Mouse (Mus musculus) ES-E14 (cell line): ENCODE data around the gene Lin7c. TPM values are rescaled to one million over a fixed set of nuclear protein-coding genes. Genes with fewer than 3 reads are reported as not detected.

Experiments used
- DNase-seq: peaks from one replicate; pipeline ENCODE4 v3.0.0-alpha.2; 2013; ENCODE audit warnings: low read depth, low spot score
- H3K27ac ChIP-seq: 2 replicates; pipeline ENCODE4 v1.5.1; 2012; ENCODE audit warnings: low read depth, mild to moderate bottlenecking, low read length, moderate library complexity, mixed read lengths; ENCODE audit not compliant: poor library complexity, insufficient read depth, severe bottlenecking
- H3K36me3 ChIP-seq: 2 replicates; pipeline ENCODE4 v1.6.1; 2012; ENCODE audit warnings: mild to moderate bottlenecking, low read length, moderate library complexity, mixed read lengths; ENCODE audit not compliant: control insufficient read depth, poor library complexity, insufficient read depth, severe bottlenecking
- H3K4me1 ChIP-seq, 2 experiments: fragments of 150-350 bp in 1 of 2; sonication (generic) in 1 of 2; 2 replicates each; pipeline ENCODE4 v1.6.1; 2012; ENCODE audit warnings: low read length in 2 of 2, mild to moderate bottlenecking in 1 of 2, mixed read lengths in 1 of 2; ENCODE audit not compliant: control insufficient read depth in 2 of 2, insufficient read depth in 2 of 2, poor library complexity in 1 of 2
- H3K4me3 ChIP-seq, 2 experiments: fragments of 150-350 bp in 1 of 2; sonication (generic) in 1 of 2; 2 replicates each; pipeline ENCODE4 v1.5.1; 2012; ENCODE audit warnings: low read length in 2 of 2, low read depth in 1 of 2, mild to moderate bottlenecking in 1 of 2, mixed read lengths in 1 of 2; ENCODE audit not compliant: insufficient read depth in 1 of 2, poor library complexity in 1 of 2, severe bottlenecking in 1 of 2
- H3K9ac ChIP-seq: 2 replicates; pipeline ENCODE4 v1.6.1; 2012; ENCODE audit warnings: low read depth, mild to moderate bottlenecking, low read length, mixed read lengths; ENCODE audit not compliant: poor library complexity, insufficient read depth, severe bottlenecking
- H3K9me3 ChIP-seq: fragments of 150-350 bp; sonication (generic); 2 replicates; pipeline ENCODE4 v1.6.1; 2012; ENCODE audit warnings: low read depth, mild to moderate bottlenecking, low read length; ENCODE audit not compliant: control insufficient read depth, insufficient read depth
- CHD2 ChIP-seq: IDR thresholded peaks from 2 replicates; pipeline ENCODE4 v1.6.1; 2014; ENCODE audit warnings: mild to moderate bottlenecking, low read depth, low read length, inconsistent platforms
- HCFC1 ChIP-seq: IDR thresholded peaks from 2 replicates; pipeline ENCODE4 v1.6.1; 2012; ENCODE audit warnings: low read length, inconsistent platforms, borderline replicate concordance; ENCODE audit not compliant: insufficient read depth
- MAFK ChIP-seq: IDR thresholded peaks from 2 replicates; pipeline ENCODE4 v1.6.1; 2014; ENCODE audit warnings: mild to moderate bottlenecking, low read depth, low read length, inconsistent platforms; ENCODE audit not compliant: insufficient read depth
- ZC3H11A ChIP-seq: IDR thresholded peaks from 2 replicates; pipeline ENCODE4 v1.6.1; 2012; ENCODE audit warnings: low read depth, mild to moderate bottlenecking, inconsistent platforms, low read length, borderline replicate concordance
- ZNF384 ChIP-seq: IDR thresholded peaks from 2 replicates; pipeline ENCODE4 v1.6.1; 2012; ENCODE audit warnings: low read depth, low read length, inconsistent platforms
- in situ Hi-C, 2 experiments: fragments of 600-800 bp; cut with MboI; formaldehyde crosslinking; loops; one replicate each; pipeline ENCODE4 v1.15.1; 2025; ENCODE audit warnings: low sequenced_read_pairs in 2 of 2, inconsistent platforms in 1 of 2; ENCODE audit not compliant: unreplicated experiment in 2 of 2
- total RNA-seq: library from RNA; depleted of rRNA; stranded (reverse); fragments of 300-350 nt; gene quantifications from 2 replicates; pipeline ENCODE4 v1.2.3, GENCODE M21; 2012

The Lin7c gene
- total RNA-seq, 1 experiment = 71.8 TPM

GRCm38 (mm10) chr2:109922306-109922705, 31.7 kb downstream of the Lin7c start:
- peaks cover 2 to 15% of the 10 kb centered on the region in 2 experiments; a peak in 3 of 4 replicates for H3K4me1 ChIP-seq
- no peak overlapping the region for H3K4me3 ChIP-seq
- no peak overlapping the region for H3K9ac ChIP-seq
- no peak overlapping the region for H3K27ac ChIP-seq
- peaks cover 9% of the 10 kb centered on the region for H3K36me3 ChIP-seq
- TF ChIP-seq ZC3H11A (no peak), ZNF384 (no peak), MAFK (no peak), HCFC1 (no peak), CHD2 (no peak)
- H3K9me3 ChIP-seq = no peaks in the 10 kb centered on the region
- in situ Hi-C loops = no loop called here
- no peak for DNase-seq

DNA sequence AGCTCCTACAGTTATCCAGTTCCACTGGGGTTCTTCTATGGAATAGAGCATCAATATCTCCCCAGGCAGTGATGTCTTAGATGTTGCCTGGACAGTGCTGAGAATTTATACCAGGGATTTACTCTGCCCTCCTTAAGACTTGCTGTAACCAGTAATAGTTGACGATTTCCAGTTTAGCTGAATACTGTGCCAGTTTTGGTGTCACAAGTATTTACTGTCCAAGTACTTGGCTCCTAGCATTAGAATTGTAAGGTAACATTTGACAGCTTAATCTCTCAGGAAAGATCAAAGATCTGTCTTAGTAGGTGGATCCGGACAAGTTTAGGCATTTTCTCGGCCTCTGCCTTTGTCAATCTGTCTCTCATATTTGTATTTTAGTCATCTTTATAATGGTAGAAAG, 32.4 kb downstream of the Lin7c start:
- DNase-seq = no peak
- Histone ChIP-seq H3K27ac (no peak overlapping the region), H3K4me1 (peaks cover 2 to 15% of the 10 kb centered on the region in 2 experiments; a peak in 3 of 4 replicates), H3K4me3 (no peak overlapping the region), H3K9ac (no peak overlapping the region), H3K9me3 (no peaks in the 10 kb centered on the region), H3K36me3 (peaks cover 11% of the 10 kb centered on the region)
- no peak for TF ChIP-seq CHD2
- TF ChIP-seq MAFK = no peak
- no peak for TF ChIP-seq ZC3H11A
- no peak for TF ChIP-seq HCFC1
- no peak for TF ChIP-seq ZNF384
- in situ Hi-C loops = no loop called here

DNA sequence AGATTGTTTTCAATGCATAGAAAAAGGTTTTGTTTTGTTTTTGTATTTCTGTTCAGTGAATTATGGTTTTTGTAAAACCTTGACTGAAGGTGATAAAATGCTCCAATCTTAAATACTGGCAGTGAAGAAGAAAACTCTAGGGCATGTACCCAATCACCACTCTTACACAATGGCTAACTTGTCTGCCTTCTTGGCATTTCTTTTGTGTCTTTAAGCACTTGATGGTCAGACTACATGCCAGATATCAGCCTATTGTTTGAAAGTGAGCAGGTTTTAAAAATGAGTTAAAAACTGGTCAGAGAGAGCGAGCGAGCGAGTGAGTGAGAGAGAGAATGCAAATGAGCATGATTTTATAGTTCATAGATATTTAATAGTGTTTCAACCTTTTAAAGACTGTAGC, 33.3 kb downstream of the Lin7c start:
- TF ChIP-seq ZC3H11A (no peak), ZNF384 (no peak), MAFK (no peak)
- Histone ChIP-seq H3K9me3 (no peaks in the 10 kb centered on the region), H3K36me3 (peaks cover 11% of the 10 kb centered on the region), H3K9ac (no peak overlapping the region), H3K27ac (no peak overlapping the region), H3K4me3 (no peak overlapping the region), H3K4me1 (peaks cover 2 to 15% of the 10 kb centered on the region in 2 experiments; a peak in 3 of 4 replicates)
- in situ Hi-C loops = no loop called here
- DNase-seq = no peak

DNA sequence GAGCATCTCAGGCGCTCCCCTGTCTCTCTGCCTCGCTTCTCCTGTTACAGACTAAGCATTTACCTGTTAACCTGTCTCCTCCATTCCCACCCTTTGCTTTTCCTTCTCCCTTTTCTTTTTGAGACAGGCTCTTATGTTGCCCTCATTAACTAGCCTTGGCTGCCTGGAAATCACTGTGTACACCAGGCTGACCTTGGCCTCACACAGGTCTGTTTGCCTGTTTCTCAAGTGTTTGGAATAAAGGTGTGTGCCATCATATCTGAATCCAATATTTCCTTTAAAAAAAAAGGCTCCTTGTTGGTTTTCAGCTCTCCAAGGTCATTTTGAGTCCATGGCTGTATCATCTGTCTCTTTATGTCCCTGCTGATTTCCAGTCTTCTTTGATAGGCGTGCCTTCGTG, 36.3 kb downstream of the Lin7c start:
- no peak overlapping the region for H3K27ac ChIP-seq
- H3K4me3 ChIP-seq = no peak overlapping the region
- in situ Hi-C loops = no loop called here
- peaks cover 2 to 15% of the 10 kb centered on the region in 2 experiments; a peak in 2 of 4 replicates for H3K4me1 ChIP-seq
- DNase-seq = no peak
- H3K36me3 ChIP-seq = peaks cover 9% of the 10 kb centered on the region; the same call in 1 of the 2 replicates
- TF ChIP-seq CHD2 (no peak), HCFC1 (no peak), ZNF384 (no peak), MAFK (no peak), ZC3H11A (no peak)
- no peaks in the 10 kb centered on the region for H3K9me3 ChIP-seq
- no peak overlapping the region for H3K9ac ChIP-seq

DNA sequence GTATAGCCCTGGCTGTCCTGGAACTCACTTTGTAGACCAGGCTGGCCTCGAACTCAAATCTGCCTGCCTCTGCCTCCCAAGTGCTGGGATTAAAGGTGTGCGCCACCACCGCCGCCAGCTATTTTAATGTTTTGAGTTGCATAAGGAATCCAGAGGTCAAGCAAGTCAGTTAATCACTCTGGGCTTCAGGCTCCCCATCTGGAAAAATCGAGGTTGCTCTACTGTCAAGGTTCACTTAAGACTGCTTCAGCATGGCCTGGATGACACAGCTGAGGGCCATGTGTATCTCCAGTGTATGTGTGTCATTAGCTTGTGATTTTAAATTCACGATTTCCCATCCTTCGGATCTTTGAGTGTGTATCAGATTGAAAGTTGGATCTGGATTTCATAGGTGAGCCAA, 36.8 kb downstream of the Lin7c start:
- no peak overlapping the region for H3K27ac ChIP-seq
- H3K4me1 ChIP-seq = peaks cover 2 to 19% of the 10 kb centered on the region in 2 experiments; a peak in 2 of 4 replicates
- no peaks in the 10 kb centered on the region for H3K9me3 ChIP-seq
- no peak overlapping the region for H3K9ac ChIP-seq
- TF ChIP-seq CHD2 (no peak), ZNF384 (no peak), MAFK (no peak), HCFC1 (no peak)
- in situ Hi-C loops = no loop called here
- peaks cover 9% of the 10 kb centered on the region; the same call in 1 of the 2 replicates for H3K36me3 ChIP-seq
- DNase-seq = no peak
- H3K4me3 ChIP-seq = no peak overlapping the region
